Mouse (Mus musculus) forebrain, embryonic 15.5 days (tissue): Measurements from ENCODE around the gene Xbp1. TPM values are rescaled to one million over a fixed set of nuclear protein-coding genes. Genes with fewer than 3 reads are reported as not detected.
"Not testable (repeated sequence)": the region's sequence is repeated elsewhere in the genome, so short reads cannot be mapped to it uniquely, and the experiment has no call there.

ENCODE experiments used
- ATAC-seq: fragments of 200-750 bp; cut with Nextera tagmentation; replicated peaks from 2 replicates; pipeline ENCODE4 v1.8.0; 2017; ENCODE audit warnings: mild to moderate bottlenecking, moderate TSS enrichment, moderate library complexity
- H3K27ac ChIP-seq: fragments of 300-500 bp; sonication (generic); replicated peaks from 2 replicates; pipeline ENCODE4 v1.5.1; 2015; ENCODE audit warnings: mild to moderate bottlenecking, inconsistent platforms
- H3K27me3 ChIP-seq: fragments of 300-500 bp; sonication (generic); 2 replicates; pipeline ENCODE4 v1.6.1; 2015; ENCODE audit warnings: inconsistent platforms
- H3K36me3 ChIP-seq: fragments of 300-500 bp; sonication (generic); 2 replicates; pipeline ENCODE4 v1.6.1; 2015; ENCODE audit warnings: mild to moderate bottlenecking, inconsistent platforms
- H3K4me1 ChIP-seq: fragments of 300-500 bp; sonication (generic); 2 replicates; pipeline ENCODE4 v1.6.1; 2015; ENCODE audit warnings: inconsistent platforms
- H3K4me2 ChIP-seq: fragments of 300-500 bp; sonication (generic); replicated peaks from 2 replicates; pipeline ENCODE4 v1.6.1; 2015; ENCODE audit warnings: mild to moderate bottlenecking, inconsistent platforms
- H3K4me3 ChIP-seq: fragments of 300-500 bp; sonication (generic); 2 replicates; pipeline ENCODE4 v1.5.1; 2015; ENCODE audit warnings: mild to moderate bottlenecking, inconsistent platforms
- H3K9ac ChIP-seq: fragments of 300-500 bp; sonication (generic); replicated peaks from 2 replicates; pipeline ENCODE4 v1.6.1; 2015; ENCODE audit warnings: mild to moderate bottlenecking, inconsistent platforms
- H3K9me3 ChIP-seq: fragments of 300-500 bp; sonication (generic); 2 replicates; pipeline ENCODE4 v1.6.1; 2016; ENCODE audit warnings: inconsistent platforms
- WGBS: fragments of 180-500 bp; shearing (Covaris S2); methylation state at CpG from one replicate; pipeline ENCODE4 v1.1.7; 2015; ENCODE audit warnings: mixed read lengths; 5-methylcytosine and 5-hydroxymethylcytosine counted together
- polyA plus RNA-seq: library from polyadenylated mRNA; unstranded; fragments of >200 nt; fragmentation: Nextera tagmentation; extraction: Ambion mirVana; gene quantifications from 2 replicates; pipeline ENCODE4 v1.2.1, GENCODE M21; 2015

Xbp1 gene
- polyA plus RNA-seq = 128 and 135 TPM in 2 replicates

DNA sequence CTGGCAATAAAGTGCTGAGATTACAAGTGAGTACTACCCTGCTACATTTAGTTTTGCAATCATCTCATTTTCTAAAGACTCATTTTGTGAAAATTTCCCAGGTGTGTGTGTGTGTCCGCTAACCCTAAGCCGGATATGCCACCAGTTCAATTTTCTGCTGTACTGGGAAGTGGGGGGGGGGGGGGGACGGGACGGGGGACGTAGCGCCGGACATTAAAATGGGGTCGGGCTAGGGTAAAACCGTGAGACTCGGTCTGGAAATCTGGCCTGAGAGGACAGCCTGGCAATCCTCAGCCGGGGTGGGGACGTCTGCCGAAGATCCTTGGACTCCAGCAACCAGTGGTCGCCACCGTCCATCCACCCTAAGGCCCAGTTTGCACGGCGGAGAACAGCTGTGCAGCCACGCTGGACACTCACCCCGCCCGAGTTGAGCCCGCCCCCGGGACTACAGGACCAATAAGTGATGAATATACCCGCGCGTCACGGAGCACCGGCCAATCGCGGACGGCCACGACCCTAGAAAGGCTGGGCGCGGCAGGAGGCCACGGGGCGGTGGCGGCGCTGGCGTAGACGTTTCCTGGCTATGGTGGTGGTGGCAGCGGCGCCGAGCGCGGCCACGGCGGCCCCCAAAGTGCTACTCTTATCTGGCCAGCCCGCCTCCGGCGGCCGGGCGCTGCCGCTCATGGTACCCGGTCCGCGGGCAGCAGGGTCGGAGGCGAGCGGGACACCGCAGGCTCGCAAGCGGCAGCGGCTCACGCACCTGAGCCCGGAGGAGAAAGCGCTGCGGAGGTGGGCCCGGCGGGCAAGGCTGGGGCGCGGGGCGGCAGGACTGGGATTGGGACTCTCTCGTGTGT, at the start of gene Xbp1:
Xbp1 (plus strand) TSS at position 248 of the 854 bp plus-strand sequence.
- peak within 1 kb of the TSS; percentile 58 for H3K4me2 ChIP-seq

GRCm38 (mm10) chr11:5474130-5474529, 46.3 kb upstream of the Xbp1 start:
- 0 out of 2 replicates have a peak, but pooled peaks have one; percentile 58 for ATAC-seq

More for the DNA sequence above, at the start of gene Xbp1:
- no peaks in the 10 kb centered on the region for H3K27me3 ChIP-seq
- H3K27ac ChIP-seq = peak within 1 kb of the TSS; percentile 88
- peaks cover 27% of the 10 kb centered on the region for H3K4me1 ChIP-seq
- peak within 1 kb of the TSS; percentile 84 for H3K4me3 ChIP-seq
- H3K9ac ChIP-seq = peak within 1 kb of the TSS; percentile 84
- peak; percentile 98 for ATAC-seq
- no peaks in the 10 kb centered on the region for H3K9me3 ChIP-seq
- peaks cover 28% of the 10 kb centered on the region for H3K36me3 ChIP-seq
- under 1% methylated on average over 72 of the region's 72 CpGs for WGBS

DNA sequence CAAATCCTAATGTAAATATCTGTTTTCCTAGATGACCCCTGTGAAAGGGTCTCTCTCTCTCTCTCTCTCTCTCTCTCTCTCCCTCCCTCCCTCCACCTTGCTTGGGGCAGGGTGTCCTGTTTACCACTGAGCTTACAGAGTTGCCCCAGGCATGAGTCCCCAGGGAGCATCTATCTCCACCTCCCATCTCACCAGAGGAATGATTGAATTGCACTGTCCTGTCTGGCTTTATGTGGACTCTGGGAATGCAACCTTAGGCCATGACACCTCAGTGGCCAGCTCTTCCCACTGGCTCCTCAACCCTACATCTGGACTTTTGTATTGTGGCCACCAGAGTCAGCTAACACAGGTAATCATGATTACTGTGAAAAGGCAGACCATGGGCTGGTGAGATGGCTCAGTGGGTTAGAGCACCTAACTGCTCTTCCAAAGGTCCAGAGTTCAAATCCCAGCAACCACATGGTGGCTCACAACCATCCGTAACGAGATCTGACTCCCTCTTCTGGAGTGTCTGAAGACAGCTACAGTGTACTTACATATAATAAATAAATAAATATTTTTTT, 44.8 kb upstream of the Xbp1 start:
- H3K27ac ChIP-seq, H3K36me3 ChIP-seq, H3K4me1 ChIP-seq, ATAC-seq, H3K27me3 ChIP-seq, H3K9me3 ChIP-seq, H3K4me3 ChIP-seq, H3K4me2 ChIP-seq, H3K9ac ChIP-seq: not testable (repeated sequence)
- WGBS = 100% methylated on average over 2 of the region's 2 CpGs

More at GRCm38 (mm10) chr11:5474130-5474529, 46.3 kb upstream of the Xbp1 start:
- Histone ChIP-seq H3K4me3 (no peak overlapping the region), H3K27ac (no peak overlapping the region), H3K36me3 (no peaks in the 10 kb centered on the region), H3K4me2 (no peak overlapping the region), H3K9ac (no peak overlapping the region), H3K9me3 (no peaks in the 10 kb centered on the region), H3K27me3 (no peaks in the 10 kb centered on the region), H3K4me1 (no peaks in the 10 kb centered on the region)
- 11% methylated on average over 5 of the region's 5 CpGs for WGBS

DNA sequence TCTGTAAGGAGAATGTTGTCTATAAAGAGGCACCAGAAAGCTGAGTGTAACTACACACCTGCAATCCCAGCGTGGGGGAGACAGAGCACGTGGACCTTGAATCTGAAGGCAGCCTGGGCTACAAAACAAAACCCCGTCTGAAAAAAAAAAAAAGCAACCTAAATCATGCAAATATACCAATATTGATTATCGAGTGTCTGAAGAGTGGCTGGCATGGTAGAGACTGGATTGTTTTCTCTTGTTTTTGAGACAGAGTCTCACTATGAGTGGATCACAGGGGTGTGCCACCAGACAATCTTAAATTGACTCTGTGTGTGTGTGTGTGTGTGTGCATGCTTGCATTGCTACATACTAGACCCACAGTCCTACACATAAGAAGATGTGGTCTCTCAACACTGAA, 43.7 kb upstream of the Xbp1 start:
- Histone ChIP-seq H3K4me2 (no peak overlapping the region), H3K9ac (no peak overlapping the region), H3K4me3 (no peak overlapping the region), H3K9me3 (no peaks in the 10 kb centered on the region), H3K27ac (no peak overlapping the region), H3K4me1 (no peaks in the 10 kb centered on the region), H3K36me3 (no peaks in the 10 kb centered on the region), H3K27me3 (no peaks in the 10 kb centered on the region)
- WGBS = 93% methylated on average over 4 of the region's 4 CpGs
- ATAC-seq = no peak

DNA sequence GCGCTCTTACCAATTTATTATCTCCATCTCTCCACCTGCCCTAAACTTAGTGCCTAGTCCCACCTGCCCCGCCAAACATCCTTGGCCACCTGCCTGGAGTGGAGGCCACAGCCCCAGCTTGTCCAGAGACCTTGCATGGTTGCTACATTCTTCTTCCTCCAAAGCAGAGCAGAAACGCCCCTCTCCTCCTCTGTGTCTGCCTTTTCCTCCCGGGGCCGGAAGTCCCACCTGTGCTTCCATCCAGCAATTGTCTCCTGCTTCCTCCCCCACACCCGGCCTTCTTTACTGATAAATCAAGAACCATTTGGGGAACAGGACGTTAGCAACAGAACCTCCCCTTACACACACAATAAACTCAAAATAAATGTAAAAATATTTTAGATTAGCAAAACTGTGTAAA, 42.3 kb upstream of the Xbp1 start:
- Histone ChIP-seq H3K4me3 (no peak overlapping the region), H3K27ac (no peak overlapping the region), H3K4me2 (no peak overlapping the region), H3K9me3 (no peaks in the 10 kb centered on the region), H3K36me3 (no peaks in the 10 kb centered on the region), H3K9ac (no peak overlapping the region), H3K27me3 (no peaks in the 10 kb centered on the region), H3K4me1 (no peaks in the 10 kb centered on the region)
- ATAC-seq = no peak
- WGBS = 87% methylated on average over 7 of the region's 7 CpGs

DNA sequence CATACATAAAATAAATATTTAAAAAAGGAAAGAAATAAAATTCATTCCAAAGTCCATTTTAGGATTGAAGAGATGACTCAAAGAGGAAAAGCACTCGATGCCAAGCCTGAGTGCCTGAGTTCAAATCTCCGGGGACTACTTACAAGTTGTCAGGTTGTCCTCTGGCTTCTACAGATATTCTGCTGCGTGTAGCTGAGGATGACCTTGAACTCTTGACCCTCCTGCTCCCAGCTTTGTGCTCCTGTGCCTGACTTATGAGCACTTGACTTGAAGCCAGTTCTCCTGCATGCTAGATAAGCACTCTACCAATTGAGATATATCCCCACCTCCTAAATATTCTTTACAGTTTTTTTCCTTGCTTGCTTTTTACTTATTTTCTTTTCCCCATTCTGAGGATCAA, 41.6 kb upstream of the Xbp1 start:
- no peak for ATAC-seq
- 97% methylated on average over 3 of the region's 3 CpGs for WGBS
- Histone ChIP-seq H3K4me1 (no peaks in the 10 kb centered on the region), H3K9me3 (no peaks in the 10 kb centered on the region), H3K4me2 (no peak overlapping the region), H3K27me3 (no peaks in the 10 kb centered on the region), H3K27ac (no peak overlapping the region), H3K36me3 (no peaks in the 10 kb centered on the region), H3K4me3 (no peak overlapping the region), H3K9ac (no peak overlapping the region)

DNA sequence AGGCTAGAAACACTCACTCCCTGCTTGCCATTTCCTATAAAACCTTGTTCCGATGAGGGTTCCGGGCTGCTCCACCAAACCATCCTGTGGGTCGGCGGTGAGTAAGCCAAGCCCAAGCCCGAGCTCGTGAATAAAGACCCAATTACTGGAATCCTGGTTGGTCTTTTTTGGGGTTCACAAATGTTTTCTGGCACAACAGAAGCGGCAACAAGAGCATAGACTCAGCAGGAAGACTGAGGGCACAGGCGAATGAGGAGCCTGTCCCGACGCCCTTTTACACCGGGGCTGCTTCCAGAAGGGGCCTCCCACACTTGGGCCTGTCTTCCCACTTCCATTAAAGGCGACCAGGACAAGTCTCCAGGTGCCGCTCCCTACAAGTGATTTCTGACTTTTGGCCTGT, 37.9 kb upstream of the Xbp1 start:
- 89% methylated on average over 13 of the region's 13 CpGs for WGBS
- H3K4me3 ChIP-seq = no peak overlapping the region
- H3K27ac ChIP-seq = no peak overlapping the region
- no peaks in the 10 kb centered on the region for H3K27me3 ChIP-seq
- peaks cover 6% of the 10 kb centered on the region for H3K4me1 ChIP-seq
- no peak overlapping the region for H3K9ac ChIP-seq
- no peaks in the 10 kb centered on the region for H3K36me3 ChIP-seq
- ATAC-seq = no peak
- H3K4me2 ChIP-seq = no peak overlapping the region
- H3K9me3 ChIP-seq = no peaks in the 10 kb centered on the region

GRCm38 (mm10) chr11:5485193-5486011, 35.1 kb upstream of the Xbp1 start:
- Histone ChIP-seq H3K4me2 (peak overlapping the region; percentile 52), H3K27ac (no peak overlapping the region; the same call in 1 of the 2 replicates), H3K9me3 (no peaks in the 10 kb centered on the region), H3K4me1 (peaks cover 6% of the 10 kb centered on the region), H3K36me3 (no peaks in the 10 kb centered on the region), H3K9ac (peak overlapping the region; percentile 35; the same call in 1 of the 2 replicates), H3K27me3 (no peaks in the 10 kb centered on the region), H3K4me3 (peak overlapping the region; percentile 37)
- peak; percentile 85 for ATAC-seq
- 18% methylated on average over 15 of the region's 15 CpGs for WGBS

GRCm38 (mm10) chr11:5489433-5489832, 31.0 kb upstream of the Xbp1 start:
- 91% methylated on average over 10 of the region's 10 CpGs for WGBS
- not testable (repeated sequence) for H3K4me3 ChIP-seq, H3K9me3 ChIP-seq, ATAC-seq, H3K27ac ChIP-seq, H3K4me1 ChIP-seq, H3K9ac ChIP-seq, H3K27me3 ChIP-seq, H3K36me3 ChIP-seq, H3K4me2 ChIP-seq

DNA sequence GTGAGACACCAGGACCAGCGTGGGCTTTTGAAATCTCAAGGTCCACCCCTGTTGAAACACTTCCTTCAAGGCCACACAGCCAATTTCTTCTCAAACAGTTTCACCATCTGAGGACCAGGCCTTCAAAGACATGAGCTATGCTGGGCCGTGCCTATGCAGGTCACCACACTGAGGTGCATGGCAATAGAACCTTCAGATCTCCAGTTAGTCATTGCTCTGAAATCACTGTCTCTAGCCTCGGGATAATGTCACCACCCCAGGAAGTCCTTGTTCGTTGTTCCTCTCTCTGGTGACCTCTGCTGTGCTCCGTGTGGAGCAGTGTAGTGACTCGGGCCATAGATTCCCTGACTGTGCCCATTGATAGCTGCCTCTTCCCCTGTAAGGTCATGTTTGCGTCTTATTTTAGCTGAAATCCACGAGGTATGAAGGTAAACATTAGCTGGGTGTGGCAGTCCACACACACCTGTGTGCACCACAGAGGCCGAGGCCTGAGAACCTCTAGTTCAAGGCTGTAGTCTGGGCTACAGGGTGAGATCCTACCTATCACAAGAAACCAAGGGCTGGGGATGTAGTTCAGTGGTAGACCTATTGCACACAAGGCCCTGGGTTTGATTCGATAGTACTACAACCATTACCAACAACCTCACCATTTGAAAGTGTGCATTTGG, 29.3 kb upstream of the Xbp1 start:
- 87% methylated on average over 10 of the region's 10 CpGs for WGBS
- Histone ChIP-seq H3K9me3 (no peaks in the 10 kb centered on the region), H3K4me2 (no peak overlapping the region), H3K36me3 (no peaks in the 10 kb centered on the region), H3K27ac (no peak overlapping the region), H3K4me3 (no peak overlapping the region), H3K27me3 (no peaks in the 10 kb centered on the region), H3K9ac (no peak overlapping the region), H3K4me1 (no peaks in the 10 kb centered on the region)
- ATAC-seq = no peak

DNA sequence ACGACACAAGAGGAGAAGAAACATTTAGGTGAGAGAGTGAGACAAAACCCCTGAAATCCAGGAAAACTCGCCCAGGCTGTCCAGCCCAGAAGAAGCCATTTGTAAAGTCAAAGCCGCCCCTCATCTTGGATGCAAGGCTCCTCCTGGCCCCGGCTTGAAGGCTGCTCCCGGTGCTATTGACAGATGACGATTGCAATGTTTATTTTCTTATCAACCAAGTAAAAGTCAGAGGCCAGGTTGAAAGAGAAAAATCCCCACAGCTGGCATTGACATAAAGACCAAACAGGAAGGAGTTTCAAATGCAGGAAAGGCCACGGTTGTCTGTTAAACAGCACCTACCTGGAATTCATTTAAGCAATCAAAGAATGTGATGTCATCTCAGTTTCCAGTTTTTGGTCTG, 28.5 kb upstream of the Xbp1 start:
- Histone ChIP-seq H3K9me3 (no peaks in the 10 kb centered on the region), H3K4me1 (no peaks in the 10 kb centered on the region), H3K27ac (no peak overlapping the region), H3K4me2 (no peak overlapping the region), H3K4me3 (no peak overlapping the region), H3K27me3 (no peaks in the 10 kb centered on the region), H3K36me3 (no peaks in the 10 kb centered on the region), H3K9ac (no peak overlapping the region)
- no peak for ATAC-seq
- 86% methylated on average over 7 of the region's 7 CpGs for WGBS
